Comparison of ENCODE assay signal across 8 mouse cellular contexts in the genomic region with DNA sequence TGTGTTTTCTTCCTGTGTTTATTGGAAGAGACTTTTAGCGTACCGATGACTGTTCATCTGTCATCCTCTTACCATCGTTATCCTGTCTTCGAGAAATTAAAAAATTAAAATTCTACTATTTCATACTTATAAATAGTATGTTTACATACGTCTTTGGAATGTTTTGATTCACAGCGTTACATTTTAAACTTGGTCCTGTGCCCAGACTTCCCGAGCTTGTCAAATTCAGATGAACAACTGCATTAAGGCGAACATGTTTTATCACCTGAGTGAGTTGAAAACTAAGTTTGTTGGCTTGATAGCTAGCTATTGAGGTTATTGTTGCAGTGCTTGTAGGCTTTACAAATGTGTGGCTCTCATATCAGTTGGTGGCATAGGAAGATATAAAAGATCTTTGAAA. TPM values are rescaled to one million over a fixed set of nuclear protein-coding genes. Genes with fewer than 3 reads are reported as not detected.
DNase-seq lines count a peak whose midpoint lies in the region; ATAC-seq and TF ChIP-seq lines count a peak whose summit lies in the region.

No protein-coding gene starts in this region.

- no peaks in the 10 kb centered on the region for H3K9me3 ChIP-seq in hindbrain, embryonic 12.5 days (replicated peaks)
- H3K9me3 ChIP-seq in midbrain, embryonic 13.5 days: no peaks in the 10 kb centered on the region

- no peaks in the 10 kb centered on the region for H3K27me3 ChIP-seq in hindbrain, embryonic 12.5 days
- H3K27me3 ChIP-seq in midbrain, embryonic 13.5 days: no peaks in the 10 kb centered on the region

- no peak overlapping the region for H3K27ac ChIP-seq in bone marrow macrophage, adult 2 months (ENCODE audit: insufficient read depth, low read depth, low read length)
- H3K27ac ChIP-seq in hindbrain, embryonic 12.5 days: no peak overlapping the region
- no peak overlapping the region for H3K27ac ChIP-seq in midbrain, embryonic 13.5 days

- DNase-seq in kidney, adult 9 months: peak; percentile 9
- DNase-seq in kidney, postnatal 4 days: no peak
- no peak for DNase-seq in yolk sac, embryonic 10.5 days (ENCODE audit: low spot score)
- no peak for DNase-seq in frontal cortex, postnatal 14 days (ENCODE audit: low spot score in 2 of 2)
- DNase-seq in left cerebral cortex, adult 8-10 months (ENCODE audit: low spot score in 2 of 2): no peak

- WGBS in hindbrain, embryonic 12.5 days: 54% methylated on average over 8 of the region's 8 CpGs
- 50% methylated on average over 8 of the region's 8 CpGs for WGBS in midbrain, embryonic 13.5 days

- peak overlapping the region; percentile 97 for H3K4me3 ChIP-seq in bone marrow macrophage, adult 2 months (ENCODE audit: insufficient read depth, low read length)
- H3K4me3 ChIP-seq in hindbrain, embryonic 12.5 days: peak overlapping the region; percentile 78
- peak overlapping the region; percentile 83 for H3K4me3 ChIP-seq in midbrain, embryonic 13.5 days (replicated peaks)

- ATAC-seq in hindbrain, embryonic 12.5 days (ENCODE audit: low FRiP score): no peak
- no peak for ATAC-seq in midbrain, embryonic 13.5 days

- peak overlapping the region; percentile 73 for H3K9ac ChIP-seq in hindbrain, embryonic 12.5 days
- H3K9ac ChIP-seq in midbrain, embryonic 13.5 days (replicated peaks): peak overlapping the region; percentile 83

- TF ChIP-seq CTCF in bone marrow macrophage, adult 2 months (IDR thresholded peaks at IDR 0.05; ENCODE audit: low read depth, low read length): no peak

- peaks cover 7% of the 10 kb centered on the region for H3K4me1 ChIP-seq in bone marrow macrophage, adult 2 months (ENCODE audit: control insufficient read depth, insufficient read depth, low read length)
- H3K4me1 ChIP-seq in hindbrain, embryonic 12.5 days: peaks cover 7% of the 10 kb centered on the region
- peaks cover 10% of the 10 kb centered on the region for H3K4me1 ChIP-seq in midbrain, embryonic 13.5 days (replicated peaks)

- no peak for TF ChIP-seq POLR2A in bone marrow macrophage, adult 2 months (IDR thresholded peaks at IDR 0.05; ENCODE audit: borderline replicate concordance, low read depth, low read length)

- peaks cover under 1% of the 10 kb centered on the region; the same call in 1 of the 2 replicates for H3K36me3 ChIP-seq in hindbrain, embryonic 12.5 days
- peaks cover 17% of the 10 kb centered on the region for H3K36me3 ChIP-seq in midbrain, embryonic 13.5 days

- peak overlapping the region; percentile 67 for H3K4me2 ChIP-seq in hindbrain, embryonic 12.5 days (replicated peaks)
- H3K4me2 ChIP-seq in midbrain, embryonic 13.5 days (replicated peaks): peak overlapping the region; percentile 57

RNA-seq across cellular contexts. Expression of a gene that starts 0.7 kb away (rescaled TPM):
- polyA plus RNA-seq in bone marrow macrophage, adult 2 months (2012; ENCODE audit: insufficient read depth, insufficient read length, missing spikeins): 20.6 and 22.9 TPM in 2 replicates
- polyA plus RNA-seq in hindbrain, embryonic 12.5 days (2016; fragmentation: Nextera tagmentation; extraction: Ambion mirVana): 21.2 and 21.8 TPM in 2 replicates
- 22.7 and 23.6 TPM in 2 replicates for polyA plus RNA-seq in midbrain, embryonic 13.5 days (2015; fragmentation: Nextera tagmentation; extraction: Ambion mirVana)
- 10 to 100 TPM; 79.8 to 85.6 (median 83.1) TPM for total RNA-seq in left cerebral cortex, adult 8-10 months (2022)

RNA-seq across cellular contexts. Expression of a gene that starts 14.4 kb away (rescaled TPM):
- not detected in 2 replicates for polyA plus RNA-seq in bone marrow macrophage, adult 2 months (2012; ENCODE audit: insufficient read depth, insufficient read length, missing spikeins)
- polyA plus RNA-seq in hindbrain, embryonic 12.5 days (2016; fragmentation: Nextera tagmentation; extraction: Ambion mirVana): 0.54 and 1.3 TPM in 2 replicates
- polyA plus RNA-seq in midbrain, embryonic 13.5 days (2015; fragmentation: Nextera tagmentation; extraction: Ambion mirVana): 0.15 and 0.17 TPM in 2 replicates
- 1 to 10 TPM; 4.7 to 6.2 (median 5.5) TPM for total RNA-seq in left cerebral cortex, adult 8-10 months (2022)
